Mouse (Mus musculus) megakaryocyte-erythroid progenitor cell, adult 5-6 weeks (primary cell): ENCODE data around the gene Tmem39a. TPM values are rescaled to one million over a fixed set of nuclear protein-coding genes. Genes with fewer than 3 reads are reported as not detected.

ENCODE experiments used
- ATAC-seq: replicated peaks from 2 replicates; pipeline ENCODE4 v1.8.0; 2016; ENCODE audit warnings: mild to moderate bottlenecking, inconsistent platforms; ENCODE audit not compliant: severe bottlenecking, poor library complexity, low FRiP score, low TSS enrichment
- total RNA-seq, 2 experiments: library from RNA; stranded (forward) in 1 of 2; stranded (reverse) in 1 of 2; fragments of 200-1000, 215-1000 nt in 1 of 2; fragments of >200 nt in 1 of 2; fragmentation: Nextera tagmentation in 1 of 2; gene quantifications; 2 replicates each; pipeline ENCODE4 v1.2.3; 2014 to 2017

Gene Tmem39a
- total RNA-seq, 2 experiments from 2014 or later, result 23.8 to 32.5 TPM

DNA sequence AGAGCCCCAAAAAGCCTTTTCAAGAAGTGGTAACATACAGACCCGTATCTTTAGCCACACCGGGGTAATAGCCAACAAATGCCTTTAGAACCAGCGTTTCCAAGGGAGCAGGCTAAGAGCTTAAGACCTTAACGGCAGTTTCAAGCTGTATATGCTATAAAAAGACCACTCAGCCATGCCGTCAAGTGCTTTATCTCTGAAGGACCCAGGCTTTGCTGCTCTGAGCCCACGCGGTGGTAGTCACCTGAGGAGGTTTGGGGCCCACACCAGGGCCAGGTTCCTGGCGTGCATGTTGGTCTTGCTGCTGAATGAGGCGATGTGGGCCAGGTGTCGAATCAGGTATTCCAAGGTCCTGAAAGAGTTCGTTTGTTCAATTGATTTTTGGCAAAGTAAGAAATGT, 65.8 kb downstream of the Tmem39a start:
- no peak for ATAC-seq

- ATAC-seq, result no peak
Observed at GRCm38 (mm10) chr16:38625411-38625810, 66.9 kb downstream of the Tmem39a start.

DNA sequence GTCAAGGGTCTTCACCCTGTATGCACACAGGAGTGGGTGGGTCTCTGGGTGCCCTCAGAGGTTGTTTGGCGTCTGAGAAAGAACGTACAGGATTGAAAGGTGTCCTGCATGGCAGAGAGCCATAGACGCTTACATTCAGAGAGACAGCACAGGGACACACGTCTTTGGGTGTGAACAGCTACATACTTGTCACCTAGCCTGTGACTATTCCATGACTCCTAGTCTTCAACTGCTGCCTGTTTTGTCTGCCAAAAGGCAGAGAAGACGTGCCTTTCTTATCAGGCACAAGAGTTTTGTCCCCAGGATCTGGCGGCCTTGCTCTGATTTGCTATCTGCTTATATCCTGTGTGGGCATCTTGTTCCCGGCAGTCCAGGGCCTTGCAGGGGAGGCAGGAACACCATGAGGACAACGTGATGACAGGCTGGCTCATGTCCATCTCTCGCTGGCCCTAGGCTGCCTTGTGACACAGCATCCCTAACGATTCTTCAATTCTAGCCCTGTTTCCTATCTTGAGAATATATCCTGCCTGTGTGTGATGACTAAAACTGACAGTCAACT, 67.4 kb downstream of the Tmem39a start:
- no peak for ATAC-seq

- peak; percentile 87 for ATAC-seq
Observed at GRCm38 (mm10) chr16:38632147-38632546, 73.6 kb downstream of the Tmem39a start.

- no peak for ATAC-seq
Observed at GRCm38 (mm10) chr16:38635833-38636390, 77.4 kb downstream of the Tmem39a start.

GRCm38 (mm10) chr16:38636682-38637081, 78.2 kb downstream of the Tmem39a start:
- 0 out of 2 replicates have a peak, but pooled peaks have one; percentile 18 for ATAC-seq

GRCm38 (mm10) chr16:38637085-38637484, 78.6 kb downstream of the Tmem39a start:
- no peak for ATAC-seq

Other genes with a start within 250 kb of the Tmem39a start
- gene Maats1, start 216.6 kb upstream of the Tmem39a start, total RNA-seq (2014; fragmentation: Nextera tagmentation), result not detected in 2 replicates
- gene Maats1, start 216.6 kb upstream of the Tmem39a start, total RNA-seq (2017), result 0.04 and 0.66 TPM in 2 replicates
- 228 and 369 TPM in 2 replicates for gene Cox17, start 211.7 kb upstream of the Tmem39a start, total RNA-seq (2014; fragmentation: Nextera tagmentation)
- gene Cox17, start 211.7 kb upstream of the Tmem39a start, total RNA-seq (2017), result 465 and 506 TPM in 2 replicates
- gene Gm21987, start 211.7 kb upstream of the Tmem39a start, total RNA-seq (2014; fragmentation: Nextera tagmentation), result not detected in 2 replicates
- gene Gm21987, start 211.7 kb upstream of the Tmem39a start, total RNA-seq (2017), result not detected in 2 replicates
- 10.0 and 10.1 TPM in 2 replicates for gene Popdc2, start 196.5 kb upstream of the Tmem39a start, total RNA-seq (2014; fragmentation: Nextera tagmentation)
- 3.1 TPM in 1 of 2 replicates, not detected in the other for gene Popdc2, start 196.5 kb upstream of the Tmem39a start, total RNA-seq (2017)
- gene Pla1a, start 125.6 kb upstream of the Tmem39a start, total RNA-seq (2014; fragmentation: Nextera tagmentation), result not detected in 2 replicates
- not detected in 2 replicates for gene Pla1a, start 125.6 kb upstream of the Tmem39a start, total RNA-seq (2017)
- gene Adprh, start 106.0 kb upstream of the Tmem39a start, total RNA-seq (2014; fragmentation: Nextera tagmentation), result 27.4 and 31.6 TPM in 2 replicates
- gene Adprh, start 106.0 kb upstream of the Tmem39a start, total RNA-seq (2017), result 8.6 TPM in 2 replicates
- not detected in 2 replicates for gene Cd80, start 103.1 kb upstream of the Tmem39a start, total RNA-seq (2014; fragmentation: Nextera tagmentation)
- gene Cd80, start 103.1 kb upstream of the Tmem39a start, total RNA-seq (2017), result not detected in 2 replicates
- 22.1 and 23.3 TPM in 2 replicates for gene Timmdc1, start 36.0 kb upstream of the Tmem39a start, total RNA-seq (2014; fragmentation: Nextera tagmentation)
- 32.0 and 33.0 TPM in 2 replicates for gene Timmdc1, start 36.0 kb upstream of the Tmem39a start, total RNA-seq (2017)
- gene Poglut1, start 8.4 kb upstream of the Tmem39a start, total RNA-seq (2014; fragmentation: Nextera tagmentation), result 22.2 and 32.6 TPM in 2 replicates
- 21.9 and 23.2 TPM in 2 replicates for gene Poglut1, start 8.4 kb upstream of the Tmem39a start, total RNA-seq (2017)
- 1.4 and 1.7 TPM in 2 replicates for gene Arhgap31, start 154.6 kb downstream of the Tmem39a start, total RNA-seq (2014; fragmentation: Nextera tagmentation)
- gene Arhgap31, start 154.6 kb downstream of the Tmem39a start, total RNA-seq (2017), result 0.14 and 0.91 TPM in 2 replicates
- not detected in 2 replicates for gene B4galt4, start 183.6 kb downstream of the Tmem39a start, total RNA-seq (2014; fragmentation: Nextera tagmentation)
- gene B4galt4, start 183.6 kb downstream of the Tmem39a start, total RNA-seq (2017), result 1.8 and 2.9 TPM in 2 replicates
- not detected in 2 replicates for gene Upk1b, start 241.6 kb downstream of the Tmem39a start, total RNA-seq (2014; fragmentation: Nextera tagmentation)
- not detected in 2 replicates for gene Upk1b, start 241.6 kb downstream of the Tmem39a start, total RNA-seq (2017)